Mouse (Mus musculus): ENCODE data around the gene Tysnd1. TPM values are rescaled to one million over a fixed set of nuclear protein-coding genes. Genes with fewer than 3 reads are reported as not detected.

Gene Tysnd1
- total and polyA plus RNA-seq, 3 experiments, result 72.7 to 119 TPM; not detected in 1

- H3K79me2 ChIP-seq (ENCODE audit: control insufficient read depth, insufficient read depth, low read length, poor library complexity), result no peaks in the 10 kb centered on the region
- no peak overlapping the region for H3K9ac ChIP-seq (ENCODE audit: control insufficient read depth, low read depth, low read length, poor library complexity, severe bottlenecking)
- no peak for TF ChIP-seq JUND (IDR thresholded peaks at IDR 0.05; ENCODE audit: low read depth, low read length)
- TF ChIP-seq MYC (IDR thresholded peaks at IDR 0.05; ENCODE audit: low read depth, low read length), result no peak
- TF ChIP-seq MAX (IDR thresholded peaks at IDR 0.05; ENCODE audit: low read length), result no peak
- TF ChIP-seq NELFE (IDR thresholded peaks at IDR 0.05; ENCODE audit: low read depth, low read length), result no peak
- peak in 2 of 3 experiments; percentile 11 to 21; a peak in 2 of 6 replicates for TF ChIP-seq CTCF (IDR thresholded peaks at IDR 0.05 in 2 of 3, conservative IDR thresholded peaks at IDR 0.05 in 1 of 3; ENCODE audit: control insufficient read depth in 1 of 3, insufficient read depth in 1 of 3, low read depth in 2 of 3, low read length in 3 of 3, poor library complexity in 1 of 3, severe bottlenecking in 1 of 3)
- no peak for TF ChIP-seq MAZ (IDR thresholded peaks at IDR 0.05; ENCODE audit: low read depth, low read length)
- no peak for TF ChIP-seq E2F4 (IDR thresholded peaks at IDR 0.05; ENCODE audit: borderline replicate concordance, low read depth, low read length)
- TF ChIP-seq SMC3 (IDR thresholded peaks at IDR 0.05; ENCODE audit: low read depth, low read length), result peak; percentile 7; the same call in 1 of the 2 replicates
- no peaks in the 10 kb centered on the region for H3K4me1 ChIP-seq (ENCODE audit: control insufficient read depth in 1 of 2, insufficient read depth in 2 of 2, low read length in 2 of 2)
- DNase-seq (ENCODE audit: low read depth, low spot score), result no peak
- H3K4me3 ChIP-seq (ENCODE audit: control insufficient read depth in 1 of 2, insufficient read depth in 1 of 2, low read depth in 2 of 2, low read length in 2 of 2), result no peak overlapping the region
- no peaks in the 10 kb centered on the region for H3K36me3 ChIP-seq (ENCODE audit: control insufficient read depth in 1 of 2, insufficient read depth in 2 of 2, low read length in 2 of 2)
- H3K27ac ChIP-seq (ENCODE audit: control insufficient read depth, low read depth, low read length), result no peak overlapping the region
- no peaks in the 10 kb centered on the region for H3K9me3 ChIP-seq (replicated peaks; ENCODE audit: insufficient read depth, low read length)
- no peaks in the 10 kb centered on the region for H3K27me3 ChIP-seq (ENCODE audit: control insufficient read depth in 1 of 2, insufficient read depth in 2 of 2, low read length in 2 of 2)
Measured at GRCm38 (mm10) chr10:61741873-61742272, 46.6 kb downstream of the Tysnd1 start.

DNA sequence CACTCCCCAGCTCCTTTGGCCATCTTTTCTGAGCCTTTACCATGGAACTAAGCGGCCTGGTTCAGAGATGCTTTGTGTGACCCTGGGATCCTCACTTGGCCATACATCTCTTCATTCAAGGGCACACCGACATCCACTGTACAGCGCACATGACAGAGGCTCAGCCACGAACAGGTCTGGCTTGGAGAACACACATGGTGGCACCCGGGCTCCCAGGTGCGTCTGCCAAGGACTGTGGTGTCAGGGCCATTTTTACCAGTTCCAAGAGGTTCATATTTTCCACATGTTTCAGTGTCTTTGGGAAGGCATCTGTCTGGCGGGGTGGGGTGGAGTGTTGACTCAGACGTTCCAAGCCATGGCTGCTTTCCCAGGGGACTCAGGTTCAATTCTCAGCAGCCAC is 47.0 kb downstream of the Tysnd1 start:
- H3K36me3 ChIP-seq (ENCODE audit: control insufficient read depth in 1 of 2, insufficient read depth in 2 of 2, low read length in 2 of 2), result no peaks in the 10 kb centered on the region
- no peaks in the 10 kb centered on the region for H3K79me2 ChIP-seq (ENCODE audit: control insufficient read depth, insufficient read depth, low read length, poor library complexity)
- no peaks in the 10 kb centered on the region for H3K4me1 ChIP-seq (ENCODE audit: control insufficient read depth in 1 of 2, insufficient read depth in 2 of 2, low read length in 2 of 2)
- no peak for TF ChIP-seq CHD2 (IDR thresholded peaks at IDR 0.05; ENCODE audit: low read length)
- TF ChIP-seq E2F4 (IDR thresholded peaks at IDR 0.05; ENCODE audit: borderline replicate concordance, low read depth, low read length), result no peak
- no peak for TF ChIP-seq KAT2A (conservative IDR thresholded peaks at IDR 0.05; ENCODE audit: low read depth, low read length)
- no peak for TF ChIP-seq USF2 (IDR thresholded peaks at IDR 0.05; ENCODE audit: borderline replicate concordance in 1 of 2, insufficient read depth in 1 of 2, low read depth in 1 of 2, low read length in 2 of 2)
- no peak for TF ChIP-seq MYB (IDR thresholded peaks at IDR 0.05; ENCODE audit: low read depth, low read length)
- TF ChIP-seq POLR2AphosphoS2 (IDR thresholded peaks at IDR 0.05; ENCODE audit: low read length), result no peak
- no peak for TF ChIP-seq MAFK (IDR thresholded peaks at IDR 0.05; ENCODE audit: borderline replicate concordance, low read depth, low read length)
- no peak for TF ChIP-seq MEF2A (IDR thresholded peaks at IDR 0.05; ENCODE audit: extremely low read depth, insufficient replicate concordance, low read depth, low read length, poor library complexity, severe bottlenecking)
- no peak for TF ChIP-seq HCFC1 (IDR thresholded peaks at IDR 0.05; ENCODE audit: low read depth, low read length)
- no peak for TF ChIP-seq MAX (IDR thresholded peaks at IDR 0.05; ENCODE audit: low read length)
- TF ChIP-seq GABPA (IDR thresholded peaks at IDR 0.05; ENCODE audit: low read depth, low read length), result no peak
- TF ChIP-seq TCF12 (IDR thresholded peaks at IDR 0.05; ENCODE audit: low read depth, low read length), result no peak
- H3K4me3 ChIP-seq (ENCODE audit: control insufficient read depth in 1 of 2, insufficient read depth in 1 of 2, low read depth in 2 of 2, low read length in 2 of 2), result no peak overlapping the region
- H3K9me3 ChIP-seq (replicated peaks; ENCODE audit: insufficient read depth, low read length), result no peaks in the 10 kb centered on the region
- no peaks in the 10 kb centered on the region for H3K27me3 ChIP-seq (ENCODE audit: control insufficient read depth in 1 of 2, insufficient read depth in 2 of 2, low read length in 2 of 2)
- H3K9ac ChIP-seq (ENCODE audit: control insufficient read depth, low read depth, low read length, poor library complexity, severe bottlenecking), result no peak overlapping the region
- DNase-seq (ENCODE audit: low read depth, low spot score), result no peak
- no peak overlapping the region for H3K27ac ChIP-seq (ENCODE audit: control insufficient read depth, low read depth, low read length)
